Mouse (Mus musculus) induced T-regulatory cell, adult 2 months (primary cell): Measurements from ENCODE around the gene Ubash3b.

ENCODE experiments used
- DNase-seq: peaks from one replicate; pipeline ENCODE4 v3.0.0-alpha.2; 2012; ENCODE audit warnings: low read depth

The Ubash3b gene

DNA sequence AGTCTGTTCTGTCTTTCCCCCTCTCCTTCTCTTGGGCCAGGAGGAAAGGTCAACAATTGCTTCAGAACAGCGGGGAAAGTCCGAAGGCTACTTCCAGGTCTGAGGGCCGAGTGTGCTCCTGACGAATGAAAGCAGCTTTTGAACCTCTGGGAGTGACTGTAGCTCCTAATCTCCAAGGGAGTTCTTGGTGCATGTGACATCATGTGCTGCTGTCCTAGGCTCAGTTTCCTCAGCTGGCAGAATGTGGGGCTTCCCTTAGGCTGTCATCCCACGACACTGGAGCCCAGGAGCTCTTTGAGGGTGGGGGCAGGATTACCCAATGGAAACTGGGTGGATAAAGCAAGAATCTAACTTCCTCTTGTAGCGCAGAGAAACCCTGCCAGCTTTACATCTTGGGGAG lies at the start of gene Ubash3b:
Gene Ubash3b, minus strand, starts transcription at position 285 of the 400 bp plus-strand sequence.
- DNase-seq = no peak

DNA sequence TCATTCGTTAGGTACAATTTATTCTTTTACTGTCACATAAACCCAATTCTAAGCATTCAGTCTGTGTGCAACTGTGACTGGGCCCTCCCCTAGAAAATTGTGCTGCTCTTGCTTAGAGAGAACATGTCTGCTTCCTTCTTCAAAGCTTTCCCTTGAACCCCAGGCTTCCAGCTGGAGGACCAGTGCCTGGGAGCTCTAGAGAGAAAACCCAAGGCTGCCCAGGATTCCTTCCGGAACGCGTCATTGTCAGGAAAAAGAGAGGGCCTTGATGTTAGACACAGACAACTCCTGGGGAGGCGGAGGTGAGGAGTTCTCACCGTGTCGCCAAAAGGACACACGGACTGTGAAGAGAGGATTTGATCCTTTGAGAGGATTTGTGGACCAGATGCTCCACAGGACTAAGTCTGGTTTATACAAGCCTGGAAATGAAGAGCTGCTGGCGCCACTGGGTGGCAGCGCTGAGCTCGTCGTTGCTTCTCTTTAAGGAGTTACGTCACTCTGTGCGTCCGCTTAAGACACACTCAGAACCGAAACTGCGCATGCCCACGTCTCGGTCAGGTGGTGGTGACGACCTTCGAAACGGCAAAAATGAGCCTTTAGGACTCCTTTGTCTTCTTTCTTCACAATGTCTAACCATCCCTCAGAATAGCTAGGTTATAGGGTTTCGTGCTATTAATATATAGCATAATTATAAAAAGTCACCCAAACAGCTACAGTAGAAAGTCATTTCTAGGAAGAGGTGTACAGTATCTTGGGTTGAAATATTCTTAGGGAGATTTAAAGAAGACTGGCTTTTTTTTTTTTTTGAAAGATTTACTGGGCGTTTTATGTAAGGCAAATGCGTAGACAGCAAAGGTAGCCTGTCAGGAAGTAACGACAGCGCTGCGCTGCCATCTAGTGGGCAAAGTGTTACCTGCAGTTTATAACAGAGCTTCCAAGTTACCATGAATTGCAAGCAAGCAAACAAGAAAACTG lies 45.9 kb upstream of the Ubash3b start:
- DNase-seq = peak; percentile 99

DNA sequence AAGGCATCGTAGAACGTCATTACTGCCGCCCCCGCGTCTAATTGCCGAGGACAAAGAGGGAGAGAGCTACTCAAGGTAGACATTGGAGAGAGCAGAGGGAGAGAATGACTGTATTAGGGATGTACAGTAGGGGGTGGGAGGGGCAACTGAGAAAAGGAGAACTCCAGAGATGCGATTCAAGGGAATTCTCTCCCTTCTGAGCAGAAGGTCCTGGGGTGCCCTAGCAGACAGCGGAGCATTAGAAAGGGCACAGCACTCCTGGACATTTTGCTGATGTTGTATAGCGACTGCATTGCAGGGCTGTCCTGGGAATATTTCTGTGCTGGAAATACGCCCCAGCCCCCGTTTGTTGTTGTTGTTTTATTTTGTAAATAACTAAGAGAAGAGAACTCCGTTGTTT lies 45.2 kb upstream of the Ubash3b start:
- no peak for DNase-seq

DNA sequence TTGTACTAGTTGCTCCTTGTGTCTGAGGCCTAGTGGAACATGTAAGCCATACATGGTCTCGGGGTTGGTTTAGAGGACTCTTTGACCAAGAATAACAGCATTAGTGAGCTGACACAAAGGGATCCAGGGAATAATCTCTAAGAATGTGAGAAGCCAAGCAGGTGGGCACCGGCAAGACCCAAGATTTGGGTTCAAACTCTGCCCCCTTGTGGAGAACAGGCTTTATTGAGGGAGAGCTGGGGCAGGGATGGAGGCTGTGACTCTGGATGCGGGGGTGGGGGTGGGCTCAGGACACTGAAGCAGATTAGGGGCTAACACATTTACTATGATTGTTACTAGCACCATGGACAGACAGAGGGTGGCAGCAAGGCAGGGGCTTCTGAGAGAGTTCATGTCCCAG lies 43.8 kb upstream of the Ubash3b start:
- peak; percentile 39 for DNase-seq

DNA sequence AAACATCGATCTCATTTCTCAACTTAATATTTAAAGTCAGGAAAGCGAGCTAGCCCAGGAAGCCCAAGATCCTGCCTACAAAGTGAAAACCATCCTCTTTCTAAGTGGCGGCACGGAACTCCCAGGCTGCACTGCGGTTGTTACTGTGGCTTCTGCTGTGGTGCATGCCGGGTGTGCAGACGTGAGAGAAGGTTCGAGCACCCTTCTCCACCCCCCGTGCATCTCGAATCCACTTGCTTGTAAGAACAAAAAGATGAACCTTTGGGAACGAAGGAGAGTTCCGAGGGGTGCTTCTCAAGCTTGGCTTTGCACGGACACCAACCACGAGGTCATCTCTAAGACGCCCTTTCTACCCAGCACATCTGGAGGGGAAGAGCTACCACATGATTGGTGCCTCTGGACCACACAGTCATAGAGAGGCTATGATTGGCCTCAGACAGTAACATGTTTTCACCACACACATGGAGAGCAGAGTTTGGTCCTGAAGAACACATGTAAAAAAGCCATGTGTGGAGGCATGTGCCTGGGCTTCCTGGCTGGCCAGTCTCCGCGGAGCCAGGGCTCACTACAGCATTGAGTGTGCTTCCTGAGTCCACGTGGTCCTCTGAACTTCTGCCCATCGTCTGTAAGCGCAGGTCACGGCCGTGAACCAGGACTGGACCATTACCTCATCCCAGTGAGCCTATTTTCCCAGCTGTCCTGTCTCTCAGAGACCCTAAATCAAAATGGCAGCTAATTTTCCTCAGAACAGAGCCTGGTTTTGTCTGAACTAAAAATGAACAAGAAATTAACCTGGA lies 38.2 kb upstream of the Ubash3b start:
- no peak for DNase-seq

DNA sequence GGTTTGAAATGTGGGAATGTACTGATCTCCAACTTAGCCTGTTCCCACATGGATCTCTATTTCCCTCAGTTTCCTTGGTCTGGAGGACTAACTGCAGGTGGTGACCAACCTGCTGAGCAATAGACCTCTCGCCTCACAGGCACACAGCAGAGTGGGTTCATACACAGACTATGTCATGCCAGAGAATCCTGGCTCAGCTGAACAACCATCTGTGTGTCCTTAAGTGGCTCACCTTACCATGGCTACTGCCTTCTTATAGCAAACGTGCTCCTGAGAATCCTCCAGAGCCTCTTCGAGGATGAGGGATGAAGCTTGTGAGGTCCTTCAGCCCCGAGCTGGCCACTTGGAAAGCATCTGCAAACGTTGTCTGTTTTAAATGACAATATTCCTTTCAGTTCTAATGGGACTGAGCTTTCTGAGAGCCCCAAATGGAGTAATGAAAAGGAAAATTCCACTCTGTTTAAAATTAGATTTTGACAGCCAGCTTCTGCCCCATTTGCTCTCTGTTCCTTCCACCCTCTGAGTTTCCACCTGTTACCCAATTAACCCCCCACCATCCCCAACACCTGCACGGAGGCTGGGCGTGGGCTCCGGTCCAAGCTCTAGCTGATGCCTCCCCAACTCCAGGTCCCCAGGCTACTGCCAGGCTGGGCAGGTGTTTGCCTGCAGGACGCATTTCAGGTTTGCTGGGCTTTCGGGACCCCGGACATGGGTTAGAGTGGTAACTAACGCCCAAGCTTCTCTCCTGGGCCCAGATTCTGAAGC lies 37.2 kb upstream of the Ubash3b start:
- DNase-seq = no peak

DNA sequence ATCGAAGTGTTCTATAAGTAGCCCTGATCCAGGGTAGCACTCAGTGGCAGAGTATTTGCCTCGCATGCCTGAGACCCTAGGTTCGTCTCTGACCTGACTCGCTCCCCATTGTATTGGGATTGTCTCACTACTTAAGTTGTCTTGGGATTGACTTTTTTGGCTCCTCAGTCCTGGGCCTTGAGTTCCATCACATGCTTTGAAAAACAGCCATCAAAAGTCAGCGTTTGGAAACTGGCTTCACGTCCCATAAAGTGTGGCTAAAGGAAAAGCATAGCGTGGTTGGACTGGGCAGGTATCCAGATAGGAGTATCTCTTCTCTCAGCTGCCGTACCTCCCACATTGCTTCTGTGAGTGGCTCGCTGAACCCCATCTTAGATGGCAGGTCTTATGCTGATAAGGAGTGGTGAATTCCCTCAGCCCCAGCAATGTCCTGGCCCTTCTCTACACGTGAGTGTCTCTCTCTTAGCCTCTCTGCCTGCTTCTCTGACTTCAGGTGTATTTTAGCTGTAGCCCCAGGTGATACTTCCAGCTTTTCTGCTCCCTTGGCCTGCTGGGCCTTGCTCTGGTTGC lies 34.3 kb upstream of the Ubash3b start:
- DNase-seq = no peak

DNA sequence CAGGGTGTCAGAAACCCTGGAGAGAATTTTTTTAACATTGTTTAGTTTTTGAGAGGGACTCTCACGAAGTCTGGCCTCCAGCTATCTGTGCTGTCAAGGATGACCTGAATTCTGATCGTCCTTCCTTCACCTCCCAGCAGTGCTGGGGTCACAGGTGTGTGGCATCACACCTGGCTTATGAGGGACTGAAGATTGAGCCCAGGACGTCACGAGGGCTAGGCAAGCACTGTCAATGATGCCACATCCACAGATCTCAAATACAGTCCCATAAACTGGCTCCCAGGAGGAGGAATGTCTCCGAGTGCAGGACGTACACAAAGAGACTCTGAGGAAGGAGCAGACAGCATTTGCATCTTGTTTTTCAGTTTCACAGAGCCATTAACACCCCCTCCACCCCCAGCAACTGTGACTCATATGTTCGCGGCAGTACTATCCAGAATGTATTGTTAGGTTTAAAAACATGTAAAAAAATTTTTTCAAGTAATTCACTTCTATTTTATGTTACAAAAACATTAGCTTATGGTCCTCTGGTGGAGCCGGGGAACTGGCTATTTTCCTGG lies 30.2 kb upstream of the Ubash3b start:
- no peak for DNase-seq

DNA sequence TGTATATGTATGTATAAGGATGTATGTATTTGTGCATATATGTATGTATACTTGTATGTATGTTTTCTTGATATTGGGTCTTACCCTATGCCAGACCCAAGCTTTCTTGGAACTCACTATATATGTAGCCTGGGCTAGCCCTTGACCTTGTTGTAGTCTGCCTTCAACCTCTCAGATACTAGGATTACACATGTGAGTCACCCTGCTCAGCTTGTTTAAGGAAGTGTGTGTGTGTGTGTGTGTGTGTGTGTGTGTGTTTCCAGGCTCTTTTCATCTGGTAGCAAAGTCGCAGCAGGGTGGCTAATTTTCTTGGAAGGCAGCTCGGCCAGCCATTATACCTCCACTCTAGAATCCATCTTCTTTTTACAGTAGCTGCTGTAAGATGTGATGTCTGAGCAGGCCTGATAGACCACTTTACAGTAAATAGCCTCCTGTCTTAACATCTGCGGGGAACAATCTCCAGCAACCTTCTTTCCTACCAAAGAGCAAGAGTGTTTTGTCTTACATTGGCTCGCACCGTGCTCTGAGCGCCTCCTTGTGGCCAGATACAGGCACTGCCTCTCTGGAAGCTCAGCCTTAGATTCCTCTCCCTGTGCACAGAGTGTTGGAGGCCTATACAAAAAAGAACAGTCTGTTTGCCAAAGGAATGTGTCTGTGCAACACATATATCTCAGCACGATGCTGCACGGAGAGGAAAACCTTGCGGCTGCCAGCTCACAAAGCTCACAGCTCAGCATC lies 29.4 kb upstream of the Ubash3b start:
- peak; percentile 84 for DNase-seq

DNA sequence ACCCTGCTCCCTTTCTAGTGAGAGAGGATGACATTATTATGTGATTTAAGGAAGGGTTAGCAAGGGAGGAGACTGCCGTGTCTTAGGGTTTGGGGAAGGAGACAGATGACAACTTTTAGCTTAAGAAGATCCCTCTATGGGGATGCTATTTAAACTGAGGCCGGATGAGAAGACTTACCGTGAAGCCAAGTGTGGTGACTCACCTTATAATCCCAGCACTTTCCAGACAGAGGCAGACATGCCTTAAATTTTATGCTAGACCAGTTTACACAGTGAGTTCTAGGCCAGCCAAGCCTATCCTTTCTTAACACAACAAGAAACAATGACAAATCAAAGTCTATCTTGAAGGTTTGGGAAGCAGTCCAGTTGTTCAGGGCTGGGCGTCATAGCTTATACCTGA lies 26.4 kb upstream of the Ubash3b start:
- no peak for DNase-seq

DNA sequence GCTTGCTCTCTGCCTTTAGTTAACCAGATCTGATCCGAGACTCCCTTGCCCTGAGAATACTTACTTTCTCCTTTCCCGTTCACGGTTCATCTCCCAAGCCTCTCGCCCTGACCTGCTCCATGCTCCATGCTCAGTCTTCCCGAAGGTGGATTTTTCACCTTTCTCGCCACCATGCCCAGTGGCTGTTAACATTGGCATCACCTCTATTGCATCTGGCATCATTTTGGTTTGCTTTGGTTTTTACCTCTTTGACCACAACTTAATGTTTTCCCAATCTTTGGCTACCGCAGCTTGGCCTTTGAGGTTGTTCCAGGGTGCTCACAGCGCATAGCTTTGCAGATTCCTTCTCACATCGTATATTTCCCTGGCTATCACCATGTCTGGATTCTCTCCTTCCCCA lies 26.0 kb upstream of the Ubash3b start:
- DNase-seq = no peak

DNA sequence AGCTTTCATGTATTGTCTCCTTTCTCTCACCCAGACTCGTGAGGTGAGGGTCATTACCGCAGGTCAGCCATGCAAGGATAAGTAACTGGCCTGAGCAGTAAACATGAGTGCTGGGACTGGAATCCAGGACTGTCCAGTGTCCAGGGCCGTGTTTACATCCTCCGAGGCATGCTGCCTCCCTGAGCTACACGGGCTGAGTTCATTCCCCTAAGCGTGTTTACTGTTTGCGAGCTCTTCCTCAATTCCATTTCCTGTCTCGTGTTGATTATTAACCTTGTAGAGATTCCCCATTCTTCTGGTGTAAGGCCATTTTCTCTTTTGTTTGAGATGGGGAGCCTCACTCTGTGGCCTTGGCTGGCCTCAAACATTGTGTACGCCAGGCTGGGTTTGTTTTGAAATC lies 23.8 kb upstream of the Ubash3b start:
- DNase-seq = no peak

DNA sequence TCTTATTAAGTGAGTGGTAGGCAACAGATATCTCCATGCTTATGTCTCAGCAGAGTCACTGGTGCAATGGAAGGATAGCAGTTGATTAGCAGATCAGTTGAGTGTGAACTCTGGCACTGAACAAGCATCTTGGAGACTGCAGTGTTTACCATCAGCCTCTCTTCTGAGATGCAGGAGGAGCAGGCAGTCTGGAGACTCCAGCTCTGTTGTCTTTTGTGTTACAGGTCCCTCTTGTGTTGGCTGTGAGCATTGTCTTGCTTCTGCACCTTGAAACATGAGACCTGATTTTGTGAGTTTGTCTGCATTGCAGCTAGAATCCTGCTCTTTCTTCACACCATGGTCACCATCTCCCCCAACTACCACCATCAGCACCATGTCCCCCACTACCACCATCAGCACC lies 21.1 kb upstream of the Ubash3b start:
- DNase-seq = peak; percentile 81

DNA sequence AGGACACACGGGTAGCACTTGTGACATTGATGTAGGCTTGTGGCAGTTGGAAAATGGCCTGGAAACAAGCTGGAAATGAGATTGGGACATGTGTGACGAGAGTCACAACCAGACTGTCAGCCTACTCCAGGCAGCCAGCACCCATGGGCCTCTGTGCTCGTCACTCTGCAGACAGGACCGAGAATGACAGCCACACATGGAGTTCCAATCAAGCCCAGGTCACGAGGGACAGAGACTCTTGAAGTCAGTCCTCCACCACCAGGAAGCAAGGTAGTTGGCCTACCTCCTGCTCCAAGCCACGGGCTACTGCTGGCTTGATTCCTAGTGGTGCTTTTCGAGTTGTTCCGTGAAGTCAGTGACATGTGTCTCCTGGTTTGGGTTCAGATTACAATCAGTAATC lies 20.3 kb upstream of the Ubash3b start:
- DNase-seq = no peak

DNA sequence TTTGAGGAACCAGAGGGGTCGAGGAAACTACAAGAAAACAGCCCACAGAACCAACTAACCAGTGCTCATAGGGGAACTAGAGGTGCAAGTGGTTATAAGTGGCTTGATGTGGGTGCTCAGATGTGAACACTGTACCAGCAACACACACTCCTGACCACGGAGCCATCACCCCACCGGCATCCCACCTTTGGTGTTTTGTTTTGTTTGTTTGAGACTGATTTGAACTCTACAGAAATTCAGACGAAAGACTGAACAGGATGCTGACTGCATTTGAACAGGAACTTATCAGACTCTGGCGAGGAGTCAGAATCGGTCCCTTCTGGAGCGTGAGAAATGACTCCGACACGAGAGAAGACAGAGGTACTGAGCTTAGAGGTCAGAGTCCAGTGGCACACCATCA lies 19.9 kb upstream of the Ubash3b start:
- DNase-seq = peak; percentile 23

DNA sequence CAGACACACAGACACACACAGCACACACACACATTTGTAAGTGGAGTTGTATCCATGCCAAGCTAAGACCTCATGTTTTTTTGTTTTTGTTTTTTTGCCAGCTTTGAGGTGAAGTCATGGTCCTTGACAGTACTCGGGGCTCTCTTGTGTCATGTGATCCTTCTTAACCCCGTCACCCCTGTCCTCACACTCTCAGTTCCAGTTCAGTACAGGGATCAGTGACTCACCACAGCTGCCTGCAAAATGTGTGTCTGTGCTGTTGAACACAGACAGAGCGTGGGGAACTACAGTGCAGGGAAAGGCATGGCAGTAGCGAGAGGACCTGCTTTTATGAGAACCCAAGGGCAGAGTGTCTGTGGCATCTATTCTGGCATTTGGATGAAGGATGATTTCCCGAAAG lies 17.6 kb upstream of the Ubash3b start:
- no peak for DNase-seq

DNA sequence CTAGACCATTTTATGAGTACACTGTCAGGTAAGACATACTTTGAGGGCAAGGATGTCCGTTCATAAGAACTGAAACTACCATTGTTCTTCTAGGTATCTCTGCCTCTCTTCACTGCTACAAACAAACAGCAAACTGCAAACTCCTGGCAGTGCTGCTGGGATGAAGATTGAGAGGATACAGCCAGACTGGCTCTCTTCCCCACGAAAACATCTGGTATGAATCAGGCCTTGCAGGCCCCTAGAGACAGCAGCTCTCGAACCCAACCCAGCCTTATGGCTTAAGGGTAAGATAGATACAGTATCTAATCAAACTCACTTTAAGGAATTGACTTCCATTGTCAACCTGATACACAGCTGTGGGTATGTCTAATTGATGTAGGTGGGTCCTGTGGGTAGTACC lies 11.7 kb upstream of the Ubash3b start:
- DNase-seq = no peak

DNA sequence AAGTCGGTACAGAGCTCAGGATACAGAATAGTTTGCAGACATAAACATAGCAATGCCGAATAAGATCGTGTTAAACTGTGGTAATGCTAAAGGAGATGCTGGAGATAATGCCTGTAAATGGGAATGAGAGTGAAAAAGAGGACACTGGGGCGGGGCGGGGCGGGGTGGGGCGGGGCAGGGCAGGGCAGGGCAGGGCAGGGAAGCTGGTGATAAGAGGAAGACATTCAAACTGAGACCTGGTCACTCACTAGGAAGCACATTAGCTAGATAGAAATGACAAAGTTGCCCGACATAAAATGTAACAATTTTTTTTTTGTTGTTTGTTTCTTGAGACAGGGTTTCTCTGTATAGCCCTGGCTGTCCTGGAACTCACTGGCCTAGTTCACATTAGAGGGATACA lies 10.9 kb upstream of the Ubash3b start:
- no peak for DNase-seq

DNA sequence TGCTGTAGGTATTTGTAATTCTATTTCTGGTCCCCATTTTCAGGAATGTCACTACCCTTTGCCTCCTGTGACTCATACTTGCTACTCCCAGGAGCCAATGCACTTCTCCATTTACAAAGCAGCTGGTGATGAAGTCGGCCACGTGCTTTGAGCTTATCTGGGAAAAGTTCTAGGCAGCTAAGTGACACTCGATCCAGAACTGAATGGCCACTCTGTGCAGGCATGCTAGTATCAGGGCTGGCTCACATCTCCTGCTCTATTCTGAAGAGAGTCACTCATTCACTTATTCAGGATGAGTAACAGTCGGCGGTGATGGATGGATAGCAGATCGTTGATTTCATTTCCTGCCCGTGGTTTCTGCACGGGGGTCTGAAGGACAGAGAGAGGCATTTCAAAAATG lies 8.5 kb upstream of the Ubash3b start:
- no peak for DNase-seq

DNA sequence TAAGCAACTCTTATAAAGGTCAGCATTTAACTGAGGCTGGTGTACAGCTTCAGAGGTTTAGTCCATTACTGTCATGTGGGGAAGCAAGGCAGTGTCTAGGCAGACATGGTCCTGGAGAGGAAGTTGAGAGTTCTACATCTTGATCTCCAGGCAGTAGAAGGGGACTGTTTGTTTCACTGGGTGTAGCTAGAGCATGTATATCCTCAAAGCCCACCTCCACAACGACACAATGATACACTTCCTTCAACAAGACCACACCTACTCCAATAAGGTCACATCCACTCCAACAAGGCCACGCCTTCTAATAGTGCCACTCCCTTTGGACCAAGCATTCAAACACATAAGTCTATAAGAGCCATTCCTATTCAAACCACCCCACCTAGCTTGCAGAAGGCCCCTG lies 7.2 kb upstream of the Ubash3b start:
- DNase-seq = peak; percentile 49

DNA sequence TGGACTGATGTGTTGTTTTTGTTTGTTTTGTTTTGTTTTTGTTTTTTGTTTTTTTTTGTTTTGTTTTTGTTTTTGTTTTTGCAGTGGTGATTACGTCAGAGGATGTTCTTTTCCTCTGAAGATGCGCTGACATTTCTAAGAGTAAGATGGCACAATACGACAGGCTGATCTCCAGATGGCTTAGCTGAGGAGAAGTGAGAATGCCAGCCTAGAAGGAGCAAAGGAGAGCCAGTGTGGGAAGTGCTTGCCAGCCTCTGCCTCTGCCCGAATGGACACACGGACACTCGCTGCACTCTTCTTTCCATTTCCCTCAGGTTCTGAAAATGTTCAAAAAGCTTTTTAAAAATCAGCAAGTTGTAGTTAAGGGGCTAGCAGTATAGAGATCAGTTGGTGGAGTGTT lies 6.7 kb upstream of the Ubash3b start:
- peak; percentile 56 for DNase-seq
